Mouse (Mus musculus) ovary, adult 18-20 months (tissue): ENCODE measurements around the gene Tha1.
A peak's percentile ranks its signal among the peaks of the same experiment; 100 is the strongest.

ENCODE experiments used
- DNase-seq: peaks from one replicate; pipeline ENCODE4 v3.0.0; 2022; ENCODE audit warnings: low spot score, mixed read lengths

The Tha1 gene

DNA sequence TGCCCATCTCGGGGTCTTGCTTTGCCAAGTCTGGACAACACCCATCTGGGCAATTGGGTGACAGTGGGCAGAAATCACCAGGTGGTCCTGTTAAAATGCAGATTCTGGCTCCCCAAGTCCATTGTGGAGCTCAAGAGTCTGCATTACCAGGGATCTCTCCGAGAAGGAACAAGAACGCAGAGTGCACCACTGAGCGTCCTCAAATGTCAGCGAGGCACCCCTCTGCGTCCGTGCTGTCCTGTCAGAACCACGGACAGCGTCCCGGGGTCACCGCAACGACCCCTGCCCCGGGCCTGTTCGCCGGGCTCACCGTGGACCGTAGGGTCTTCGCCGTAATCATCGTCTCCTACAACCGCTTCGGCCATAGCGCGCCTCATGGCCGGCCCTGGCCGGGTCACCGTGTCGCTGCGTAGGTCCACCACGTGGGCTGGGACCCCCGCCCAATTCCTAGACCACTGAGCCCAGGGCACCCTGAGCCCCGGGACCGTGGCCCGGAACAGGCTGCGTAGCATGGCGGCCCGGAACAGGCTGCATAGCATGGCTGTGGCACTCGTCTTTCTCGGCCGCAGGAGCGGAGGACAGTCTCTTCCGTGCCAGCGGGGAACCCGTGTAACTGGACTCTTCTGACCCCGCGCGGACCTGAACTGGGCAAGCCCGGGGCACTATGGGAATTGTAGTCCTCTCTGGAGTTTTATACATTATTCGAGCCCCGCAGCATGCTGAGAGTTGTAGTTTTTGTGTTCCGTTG lies at the start of gene Tha1:
Gene Tha1, minus strand, starts transcription at position 621 of the 748 bp plus-strand sequence.
- peak; percentile 74 for DNase-seq

GRCm38 (mm10) chr11:117919211-117919610 lies 45.9 kb upstream of the Tha1 start:
- DNase-seq: no peak

DNA sequence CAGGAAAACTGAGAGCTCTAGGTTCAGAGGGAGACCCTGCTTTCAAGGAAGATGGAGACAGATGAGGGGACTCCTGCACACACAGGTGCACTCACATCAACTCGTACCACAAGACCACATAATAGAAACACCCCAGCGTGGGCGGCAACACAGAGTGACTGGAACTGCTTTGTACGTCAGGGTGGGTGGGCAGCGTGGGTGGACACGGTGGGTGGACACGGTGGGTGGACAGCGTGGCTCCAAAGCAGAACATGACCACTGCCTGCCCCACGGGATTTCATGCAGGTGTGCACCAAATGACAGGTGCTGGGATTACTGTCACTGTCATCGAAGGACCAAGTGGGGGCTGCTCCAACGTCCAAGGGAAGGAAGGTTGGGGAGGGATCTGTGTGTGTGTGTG lies 45.3 kb upstream of the Tha1 start:
- DNase-seq: no peak

DNA sequence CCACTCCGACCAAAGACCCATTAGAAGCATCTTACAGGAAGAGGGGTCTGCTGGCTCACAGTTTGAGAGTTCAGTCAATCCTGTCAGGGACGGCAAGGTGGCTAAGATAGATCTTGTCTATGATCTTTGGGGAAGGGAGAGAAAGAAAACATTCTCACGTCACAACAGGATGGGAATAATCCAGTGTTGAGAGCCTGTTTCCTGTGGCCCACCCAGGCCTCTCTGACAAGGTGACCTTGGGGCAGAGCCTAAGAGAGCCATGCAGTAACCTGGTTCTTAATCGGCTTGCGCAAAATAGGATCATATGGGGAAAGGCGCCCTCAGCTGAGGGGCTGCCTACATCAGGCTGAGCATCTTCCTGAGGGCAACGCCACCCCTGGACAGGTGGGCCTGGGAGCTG lies 42.6 kb upstream of the Tha1 start:
- no peak for DNase-seq

DNA sequence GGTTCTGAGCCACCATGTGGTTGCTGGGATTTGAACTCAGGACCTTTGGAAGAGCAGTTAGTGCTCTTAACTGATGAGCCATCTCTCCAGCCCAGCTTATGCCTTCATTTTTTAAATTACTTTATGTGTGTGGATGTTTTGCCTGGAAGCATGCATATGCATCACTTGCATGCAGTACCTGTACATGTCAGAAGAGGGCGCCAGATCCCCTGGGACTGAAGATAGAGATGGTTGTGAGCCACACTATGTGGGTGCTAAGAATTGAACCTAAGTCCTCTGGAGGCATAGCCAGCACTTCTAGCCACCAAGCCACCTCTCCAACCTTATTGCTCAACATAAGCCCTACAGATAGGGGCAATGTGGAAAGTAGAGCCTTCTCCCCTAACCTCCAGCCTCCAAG lies 42.1 kb upstream of the Tha1 start:
- no peak for DNase-seq

- DNase-seq: no peak
Measured at GRCm38 (mm10) chr11:117914531-117914930, 41.2 kb upstream of the Tha1 start.

- DNase-seq: peak; percentile 62
Measured at GRCm38 (mm10) chr11:117912684-117913352, 39.5 kb upstream of the Tha1 start.

DNA sequence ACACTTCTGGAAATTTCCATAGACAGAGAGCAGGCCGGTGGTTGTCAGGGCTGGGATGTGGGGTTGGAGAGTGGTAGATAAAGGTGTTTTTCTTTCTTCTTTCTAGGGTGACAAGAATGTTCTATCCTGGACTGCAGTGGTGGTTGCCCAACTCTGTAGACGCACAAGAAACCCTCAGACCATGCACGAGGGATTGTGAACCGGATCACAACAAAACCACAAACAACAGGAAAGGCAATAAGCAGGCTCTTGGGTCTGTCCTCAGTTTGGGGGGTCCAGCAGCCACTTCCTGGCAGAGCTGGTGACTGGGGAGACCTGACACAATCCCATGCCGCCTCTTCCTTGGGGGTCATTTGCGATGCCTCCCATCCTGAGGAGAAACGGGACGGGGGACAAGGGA lies 36.1 kb upstream of the Tha1 start:
- DNase-seq: no peak

DNA sequence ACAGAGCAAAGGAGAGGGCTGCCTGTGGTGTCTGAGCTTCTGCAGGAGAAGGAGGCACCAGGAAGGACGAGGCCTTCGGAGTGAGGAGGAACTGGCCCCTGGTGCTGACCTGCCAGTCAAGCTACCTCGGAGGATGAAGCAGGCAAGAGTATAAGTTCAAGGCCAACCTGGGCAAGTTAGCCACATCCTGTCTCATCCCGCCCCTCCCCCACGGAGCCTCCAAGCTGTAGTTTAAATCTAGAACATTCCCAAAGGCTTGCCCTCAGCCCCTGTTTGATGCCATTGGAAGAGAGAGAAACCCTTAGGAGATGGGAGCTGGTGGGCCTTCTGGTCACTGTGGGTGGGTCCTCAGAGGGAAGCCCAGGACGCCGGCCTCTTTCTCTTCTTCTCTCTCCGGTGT lies 31.2 kb upstream of the Tha1 start:
- no peak for DNase-seq

- DNase-seq: no peak
Measured at GRCm38 (mm10) chr11:117902282-117902681, 29.0 kb upstream of the Tha1 start.

- no peak for DNase-seq
Measured at GRCm38 (mm10) chr11:117896533-117896932, 23.3 kb upstream of the Tha1 start.

DNA sequence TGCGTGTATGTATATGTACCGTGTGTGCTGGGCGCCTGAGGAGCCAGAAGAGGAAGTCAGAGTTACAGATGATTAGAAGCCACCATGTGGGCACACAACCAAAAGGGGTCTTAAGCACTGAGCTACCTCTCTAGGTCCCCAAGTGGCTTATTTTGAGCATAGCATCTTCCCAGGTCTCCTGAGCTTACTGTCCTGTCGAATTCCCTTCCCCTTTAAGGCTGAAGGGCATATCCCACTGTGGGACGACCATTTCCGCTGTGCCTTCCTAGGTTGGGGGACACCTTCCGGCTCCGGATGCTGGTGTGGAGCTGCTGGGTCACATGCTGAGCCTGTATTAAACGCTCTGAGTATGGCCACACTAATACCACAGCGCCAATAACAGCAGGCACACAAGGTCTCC lies 21.4 kb upstream of the Tha1 start:
- no peak for DNase-seq

DNA sequence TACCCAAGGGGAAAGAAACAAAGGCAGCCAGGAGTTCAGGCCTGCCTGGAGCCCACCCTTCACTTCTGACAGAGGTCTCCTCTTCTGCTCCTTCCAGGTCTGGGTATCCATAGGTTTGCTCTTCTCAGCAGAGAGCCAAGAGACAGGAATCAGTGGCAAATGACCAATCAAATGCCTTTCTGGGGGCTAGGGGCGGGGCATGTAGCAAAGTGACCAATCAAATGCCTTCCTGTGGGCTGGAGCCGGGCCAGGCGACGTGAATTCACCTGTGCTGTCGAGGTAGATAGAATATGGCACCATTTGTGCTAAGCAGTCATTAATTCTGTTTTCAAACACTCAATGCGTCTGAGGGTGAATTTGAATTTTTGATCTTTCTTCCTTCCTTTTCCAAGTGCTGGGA lies 18.9 kb upstream of the Tha1 start:
- no peak for DNase-seq

DNA sequence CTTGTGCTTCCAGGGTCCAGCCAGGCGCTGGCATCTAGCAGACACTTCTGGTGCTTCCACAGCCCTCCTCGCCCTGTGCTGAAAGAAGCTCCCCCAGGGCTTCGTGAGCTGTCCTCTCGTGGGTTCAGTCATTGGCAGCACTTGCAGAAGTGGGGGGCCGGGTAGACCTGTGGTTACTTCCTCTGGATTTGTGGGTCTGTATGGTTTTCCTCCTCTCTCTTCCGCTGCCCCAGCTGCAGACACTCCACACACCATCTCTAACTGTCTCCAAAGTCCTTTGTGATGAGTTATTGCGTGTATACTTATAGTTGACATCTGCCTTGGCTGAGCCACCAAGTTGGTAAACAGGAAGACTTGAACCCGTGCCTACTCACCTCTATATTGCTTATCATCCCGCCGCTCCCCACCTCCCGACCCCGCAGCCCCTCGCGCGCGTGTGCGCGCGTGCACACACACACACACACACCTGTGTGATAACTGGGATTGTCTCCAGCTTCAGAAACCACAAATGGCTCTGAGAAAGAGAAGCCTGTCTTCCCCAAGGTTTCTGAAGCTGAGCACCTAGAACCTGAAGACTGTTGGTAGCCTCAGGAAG lies 18.4 kb upstream of the Tha1 start:
- DNase-seq: no peak

GRCm38 (mm10) chr11:117890519-117891282 lies 17.4 kb upstream of the Tha1 start:
- DNase-seq: no peak

DNA sequence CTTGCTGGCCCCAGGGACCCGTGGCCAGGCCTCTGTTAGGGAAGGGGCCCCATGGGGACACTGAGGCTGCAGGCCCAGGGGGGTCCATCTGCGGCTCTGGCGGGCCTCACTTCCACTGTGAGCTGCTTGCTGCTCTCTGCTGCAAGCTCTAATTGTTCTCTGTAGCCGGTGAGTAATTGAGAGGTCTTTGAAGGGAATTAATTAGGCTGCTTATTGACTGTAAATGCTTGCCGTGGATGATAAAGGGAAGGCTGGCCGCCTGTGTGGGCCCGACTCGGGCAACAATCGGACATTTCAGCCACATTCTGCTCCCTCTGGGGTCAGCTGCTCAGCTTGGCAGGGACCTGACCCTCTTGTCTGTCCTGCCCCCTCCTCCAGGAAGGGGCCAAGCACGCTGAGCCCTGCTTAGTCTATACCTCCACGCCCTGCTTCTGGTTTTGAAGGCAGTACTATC lies 16.6 kb upstream of the Tha1 start:
- no peak for DNase-seq

GRCm38 (mm10) chr11:117888853-117889822 lies 15.9 kb upstream of the Tha1 start:
- no peak for DNase-seq

DNA sequence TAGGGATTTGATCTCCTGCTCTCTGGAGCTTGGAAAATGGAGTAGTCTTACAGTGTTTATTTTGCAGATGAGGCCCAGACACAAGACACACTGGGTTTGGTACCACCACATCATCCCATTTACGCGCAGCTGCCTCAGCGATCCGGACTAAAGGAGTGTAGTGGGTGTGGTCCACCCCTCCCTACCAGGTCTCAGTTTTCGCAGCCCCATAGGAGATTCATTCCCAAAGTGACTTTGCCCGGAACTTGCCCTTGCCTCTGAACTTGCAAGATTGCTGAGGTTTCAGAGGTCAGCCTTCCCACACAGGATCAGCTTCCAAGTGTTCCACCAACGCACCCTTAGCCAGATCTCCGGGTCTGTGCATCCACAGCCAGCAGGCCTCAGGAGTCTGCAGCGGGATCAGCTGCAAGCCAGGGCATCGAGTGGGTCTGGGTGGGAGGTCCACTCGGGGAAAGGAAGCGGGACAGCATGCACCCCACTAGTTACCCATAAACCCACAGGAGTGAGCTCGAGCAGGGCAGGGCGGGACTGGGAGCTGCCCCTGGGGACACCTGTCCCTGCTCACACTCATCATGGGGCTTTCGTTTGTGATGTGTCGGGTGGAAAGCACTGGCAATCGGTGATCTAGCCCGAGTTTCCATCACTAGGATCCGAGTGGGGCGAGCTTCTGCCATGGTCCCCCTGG lies 15.0 kb upstream of the Tha1 start:
- no peak for DNase-seq

- DNase-seq: no peak
Measured at GRCm38 (mm10) chr11:117886000-117886399, 12.7 kb upstream of the Tha1 start.

DNA sequence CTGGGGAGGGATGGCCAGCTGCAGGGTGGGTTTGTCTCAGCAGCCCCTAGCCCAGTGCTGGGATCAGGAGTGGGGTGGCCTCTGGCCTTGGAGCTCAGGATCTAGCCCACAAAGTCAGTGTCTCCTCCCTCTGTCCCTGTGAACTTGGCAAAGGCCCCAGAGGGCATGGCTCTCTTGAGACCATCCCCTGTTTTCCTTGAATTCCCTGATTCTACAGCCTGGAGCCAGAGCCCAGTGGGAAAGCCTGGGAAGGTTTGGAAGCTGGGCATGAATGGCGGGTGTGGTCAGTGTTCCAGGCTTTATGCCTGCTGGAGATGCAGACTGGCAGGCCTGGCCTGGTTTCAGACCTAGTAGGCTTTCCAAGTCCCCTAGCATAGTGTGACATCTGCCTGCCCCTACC lies 8.9 kb upstream of the Tha1 start:
- no peak for DNase-seq

GRCm38 (mm10) chr11:117881787-117882186 lies 8.5 kb upstream of the Tha1 start:
- no peak for DNase-seq
